Mouse (Mus musculus): Measurements from ENCODE around the gene Smbd1. TPM values are rescaled to one million over a fixed set of nuclear protein-coding genes. Genes with fewer than 3 reads are reported as not detected.

Smbd1 gene
- total RNA-seq (2021), result not detected
- long read RNA-seq, experiment 1, result 0 reads
- long read RNA-seq, experiment 2, result 0 reads

GRCm38 (mm10) chr16:32810321-32810720 lies at the start of gene Smbd1:
Gene Smbd1, minus strand, starts transcription at chr16:32810477.
- intact Hi-C loops (cut with DNase I), result loop anchor here (5.0 to 10.0 kb wide), 4 partner anchors 57 to 234 kb away; no protein-coding TSS in a partner anchor
- DNase-seq (ENCODE audit: low spot score in 2 of 2), result no peak

- intact Hi-C loops (cut with DNase I), result no loop called here
- DNase-seq (ENCODE audit: low spot score in 2 of 2), result no peak
Observed at GRCm38 (mm10) chr16:32858771-32859636, 48.7 kb upstream of the Smbd1 start.

- no peak for DNase-seq (ENCODE audit: low spot score in 2 of 2)
- intact Hi-C loops (cut with DNase I), result no loop called here
Observed at GRCm38 (mm10) chr16:32858356-32858755, 48.1 kb upstream of the Smbd1 start.

- intact Hi-C loops (cut with DNase I), result no loop called here
- DNase-seq (ENCODE audit: low spot score in 2 of 2), result no peak
Observed at GRCm38 (mm10) chr16:32856751-32857150, 46.5 kb upstream of the Smbd1 start.

GRCm38 (mm10) chr16:32854050-32854571 lies 43.8 kb upstream of the Smbd1 start:
- intact Hi-C loops (cut with DNase I), result no loop called here
- DNase-seq (ENCODE audit: low spot score in 2 of 2), result peak; percentile 30 to 85

GRCm38 (mm10) chr16:32853492-32854049 lies 43.3 kb upstream of the Smbd1 start:
- intact Hi-C loops (cut with DNase I), result no loop called here
- peak in 1 of 2 experiments; percentile 9 for DNase-seq (ENCODE audit: low spot score in 2 of 2)

- no peak for DNase-seq (ENCODE audit: low spot score in 2 of 2)
- intact Hi-C loops (cut with DNase I), result no loop called here
Observed at GRCm38 (mm10) chr16:32849042-32849830, 39.0 kb upstream of the Smbd1 start.

- DNase-seq (ENCODE audit: low spot score in 2 of 2), result no peak
- intact Hi-C loops (cut with DNase I), result no loop called here
Observed at GRCm38 (mm10) chr16:32847103-32847502, 36.8 kb upstream of the Smbd1 start.

- DNase-seq (ENCODE audit: low spot score in 2 of 2), result no peak
- intact Hi-C loops (cut with DNase I), result no loop called here
Observed at GRCm38 (mm10) chr16:32831501-32831900, 21.2 kb upstream of the Smbd1 start.

- intact Hi-C loops (cut with DNase I), result loop anchor here (5.0 kb wide), 1 partner anchor 48 kb away; the partner anchor contains the start of genes Fyttd1 and Rubcn
Observed at GRCm38 (mm10) chr16:32829104-32829503, 18.8 kb upstream of the Smbd1 start.

GRCm38 (mm10) chr16:32826521-32826920 lies 16.2 kb upstream of the Smbd1 start:
- intact Hi-C loops (cut with DNase I), result loop anchor here (5.0 kb wide), 1 partner anchor 51 kb away; the partner anchor contains the start of genes Fyttd1 and Rubcn
- DNase-seq (ENCODE audit: low spot score in 2 of 2), result no peak

More at GRCm38 (mm10) chr16:32829104-32829503, 18.8 kb upstream of the Smbd1 start:
- no peak for DNase-seq (ENCODE audit: low spot score in 2 of 2)

- DNase-seq (ENCODE audit: low spot score in 2 of 2), result no peak
- intact Hi-C loops (cut with DNase I), result loop anchor here (5.0 kb wide), 1 partner anchor 52 kb away; the partner anchor contains the start of genes Fyttd1 and Rubcn
Observed at GRCm38 (mm10) chr16:32825380-32825779, 15.1 kb upstream of the Smbd1 start.

- intact Hi-C loops (cut with DNase I), result no loop called here
- DNase-seq (ENCODE audit: low spot score in 2 of 2), result no peak
Observed at GRCm38 (mm10) chr16:32824061-32824460, 13.8 kb upstream of the Smbd1 start.

GRCm38 (mm10) chr16:32823487-32823886 lies 13.2 kb upstream of the Smbd1 start:
- DNase-seq (ENCODE audit: low spot score in 2 of 2), result no peak
- intact Hi-C loops (cut with DNase I), result no loop called here

GRCm38 (mm10) chr16:32822881-32823280 lies 12.6 kb upstream of the Smbd1 start:
- no peak for DNase-seq (ENCODE audit: low spot score in 2 of 2)
- intact Hi-C loops (cut with DNase I), result no loop called here

GRCm38 (mm10) chr16:32822450-32822827 lies 12.2 kb upstream of the Smbd1 start:
- intact Hi-C loops (cut with DNase I), result no loop called here
- DNase-seq (ENCODE audit: low spot score in 2 of 2), result no peak

- intact Hi-C loops (cut with DNase I), result no loop called here
- no peak for DNase-seq (ENCODE audit: low spot score in 2 of 2)
Observed at GRCm38 (mm10) chr16:32821772-32822449, 11.6 kb upstream of the Smbd1 start.

- no peak for DNase-seq (ENCODE audit: low spot score in 2 of 2)
Observed at GRCm38 (mm10) chr16:32818441-32818840, 8.2 kb upstream of the Smbd1 start.

GRCm38 (mm10) chr16:32818036-32818435 lies 7.8 kb upstream of the Smbd1 start:
- intact Hi-C loops (cut with DNase I), result loop anchor here (10.0 kb wide), 2 partner anchors 197 to 227 kb away; no protein-coding TSS in a partner anchor
- DNase-seq (ENCODE audit: low spot score in 2 of 2), result no peak

More at GRCm38 (mm10) chr16:32818441-32818840, 8.2 kb upstream of the Smbd1 start:
- intact Hi-C loops (cut with DNase I), result loop anchor here (10.0 kb wide), 2 partner anchors 196 to 226 kb away; no protein-coding TSS in a partner anchor

Data from left cerebral cortex, postnatal 14 days (tissue).